Mouse (Mus musculus) kidney, embryonic 16.5 days (tissue): ENCODE measurements around the gene Vps39. TPM values are rescaled to one million over a fixed set of nuclear protein-coding genes. Genes with fewer than 3 reads are reported as not detected.

ENCODE experiments used
- ATAC-seq: fragments of 200-750 bp; cut with Nextera tagmentation; 2 replicates; pipeline ENCODE4 v1.8.0; 2017; ENCODE audit warnings: moderate TSS enrichment; ENCODE audit not compliant: low FRiP score, low TSS enrichment
- H3K27ac ChIP-seq: fragments of 300-500 bp; sonication (generic); 2 replicates; pipeline ENCODE4 v1.5.1; 2014; ENCODE audit warnings: low read length
- H3K27me3 ChIP-seq: fragments of 300-500 bp; sonication (generic); 2 replicates; pipeline ENCODE4 v1.6.1; 2014; ENCODE audit warnings: low read length, control low read depth, mixed read lengths; ENCODE audit not compliant: insufficient read depth
- H3K36me3 ChIP-seq: fragments of 300-500 bp; sonication (generic); 2 replicates; pipeline ENCODE4 v1.6.1; 2014; ENCODE audit warnings: low read length, control low read depth, mixed read lengths; ENCODE audit not compliant: insufficient read depth
- H3K4me1 ChIP-seq: fragments of 300-500 bp; sonication (generic); 2 replicates; pipeline ENCODE4 v1.6.1; 2014; ENCODE audit warnings: low read length, control low read depth, mixed read lengths; ENCODE audit not compliant: insufficient read depth
- H3K4me2 ChIP-seq: fragments of 300-500 bp; sonication (generic); replicated peaks from 2 replicates; pipeline ENCODE4 v1.6.1; 2014; ENCODE audit warnings: low read depth, low read length
- H3K4me3 ChIP-seq: fragments of 300-500 bp; sonication (generic); 2 replicates; pipeline ENCODE4 v1.5.1; 2014; ENCODE audit warnings: mild to moderate bottlenecking, low read length
- H3K9ac ChIP-seq: fragments of 300-500 bp; sonication (generic); replicated peaks from 2 replicates; pipeline ENCODE4 v1.6.1; 2014; ENCODE audit warnings: low read length
- H3K9me3 ChIP-seq: fragments of 300-500 bp; sonication (generic); 2 replicates; pipeline ENCODE4 v1.6.1; 2016; ENCODE audit warnings: low read length, control low read depth
- WGBS: fragments of 180-500 bp; shearing (Covaris S2); extraction: QIAGEN DNeasy Blood & Tissue Kit; methylation state at CpG from one replicate; pipeline ENCODE4 v1.1.7; 2014; 5-methylcytosine and 5-hydroxymethylcytosine counted together
- polyA plus RNA-seq: library from polyadenylated mRNA; unstranded; fragments of >200 nt; fragmentation: Nextera tagmentation; extraction: Ambion mirVana; gene quantifications from 2 replicates; pipeline ENCODE4 v1.2.1, GENCODE M21; 2015

Gene Vps39
- 22.7 and 26.1 TPM in 2 replicates for polyA plus RNA-seq

GRCm38 (mm10) chr2:120352682-120353646 lies at the start of gene Vps39:
Vps39 (minus strand) TSS chr2:120353137.
- Histone ChIP-seq H3K4me3 (peak within 1 kb of the TSS; percentile 89), H3K36me3 (peaks cover 25% of the 10 kb centered on the region), H3K27me3 (no peaks in the 10 kb centered on the region), H3K9me3 (no peaks in the 10 kb centered on the region), H3K4me2 (peak within 1 kb of the TSS; percentile 57), H3K27ac (peak within 1 kb of the TSS; percentile 79), H3K4me1 (peaks cover 7% of the 10 kb centered on the region; the same call in 1 of the 2 replicates), H3K9ac (peak within 1 kb of the TSS; percentile 86)
- ATAC-seq: peak; percentile 98
- 12% methylated on average over 44 of the region's 44 CpGs for WGBS

GRCm38 (mm10) chr2:120397951-120398350 lies 45.0 kb upstream of the Vps39 start:
- peaks cover 16% of the 10 kb centered on the region for H3K36me3 ChIP-seq
- WGBS: 92% methylated on average over 1 of the region's 1 CpGs
- H3K27me3 ChIP-seq: no peaks in the 10 kb centered on the region
- H3K4me1 ChIP-seq: peaks cover 7% of the 10 kb centered on the region
- ATAC-seq: no peak
- no peak overlapping the region for H3K9ac ChIP-seq
- H3K9me3 ChIP-seq: no peaks in the 10 kb centered on the region
- H3K4me3 ChIP-seq: no peak overlapping the region
- no peak overlapping the region for H3K27ac ChIP-seq
- H3K4me2 ChIP-seq: no peak overlapping the region

GRCm38 (mm10) chr2:120392406-120392805 lies 39.5 kb upstream of the Vps39 start:
- Histone ChIP-seq H3K4me3 (no peak overlapping the region), H3K27ac (no peak overlapping the region), H3K4me2 (no peak overlapping the region), H3K9ac (no peak overlapping the region), H3K9me3 (no peaks in the 10 kb centered on the region), H3K36me3 (peaks cover 37% of the 10 kb centered on the region), H3K4me1 (no peaks in the 10 kb centered on the region), H3K27me3 (no peaks in the 10 kb centered on the region)
- ATAC-seq: no peak

- 97% methylated on average over 1 of the region's 1 CpGs for WGBS
- Histone ChIP-seq H3K36me3 (peaks cover 39% of the 10 kb centered on the region), H3K9me3 (no peaks in the 10 kb centered on the region), H3K9ac (no peak overlapping the region), H3K4me2 (no peak overlapping the region), H3K4me3 (no peak overlapping the region), H3K27me3 (no peaks in the 10 kb centered on the region), H3K4me1 (no peaks in the 10 kb centered on the region), H3K27ac (no peak overlapping the region)
- ATAC-seq: no peak
Observed at GRCm38 (mm10) chr2:120390934-120391333, 38.0 kb upstream of the Vps39 start.

- Histone ChIP-seq H3K4me3 (no peak overlapping the region), H3K9me3 (no peaks in the 10 kb centered on the region), H3K27me3 (no peaks in the 10 kb centered on the region), H3K4me2 (no peak overlapping the region), H3K9ac (no peak overlapping the region), H3K4me1 (no peaks in the 10 kb centered on the region), H3K27ac (no peak overlapping the region), H3K36me3 (peaks cover 38% of the 10 kb centered on the region)
- no peak for ATAC-seq
- 85% methylated on average over 3 of the region's 3 CpGs for WGBS
Observed at GRCm38 (mm10) chr2:120389376-120389775, 36.4 kb upstream of the Vps39 start.

GRCm38 (mm10) chr2:120387291-120387690 lies 34.4 kb upstream of the Vps39 start:
- H3K27me3 ChIP-seq: no peaks in the 10 kb centered on the region

GRCm38 (mm10) chr2:120386264-120386663 lies 33.3 kb upstream of the Vps39 start:
- 91% methylated on average over 1 of the region's 1 CpGs for WGBS
- Histone ChIP-seq H3K9ac (no peak overlapping the region), H3K36me3 (peaks cover 39% of the 10 kb centered on the region), H3K9me3 (no peaks in the 10 kb centered on the region), H3K27ac (no peak overlapping the region), H3K27me3 (no peaks in the 10 kb centered on the region), H3K4me3 (no peak overlapping the region), H3K4me1 (no peaks in the 10 kb centered on the region), H3K4me2 (no peak overlapping the region)
- ATAC-seq: no peak

More at GRCm38 (mm10) chr2:120387291-120387690, 34.4 kb upstream of the Vps39 start:
- H3K4me3 ChIP-seq: no peak overlapping the region
- no peak overlapping the region for H3K4me2 ChIP-seq
- H3K4me1 ChIP-seq: no peaks in the 10 kb centered on the region
- H3K9ac ChIP-seq: no peak overlapping the region
- H3K36me3 ChIP-seq: peaks cover 34% of the 10 kb centered on the region
- 98% methylated on average over 1 of the region's 1 CpGs for WGBS
- no peaks in the 10 kb centered on the region for H3K9me3 ChIP-seq
- ATAC-seq: no peak
- no peak overlapping the region for H3K27ac ChIP-seq

GRCm38 (mm10) chr2:120373858-120374257 lies 20.9 kb upstream of the Vps39 start:
- no peak for ATAC-seq
- WGBS: 89% methylated on average over 4 of the region's 4 CpGs
- H3K36me3 ChIP-seq: peaks cover 51% of the 10 kb centered on the region
- H3K4me1 ChIP-seq: no peaks in the 10 kb centered on the region
- H3K27me3 ChIP-seq: no peaks in the 10 kb centered on the region
- no peak overlapping the region for H3K27ac ChIP-seq
- H3K4me2 ChIP-seq: no peak overlapping the region
- H3K9ac ChIP-seq: no peak overlapping the region
- no peak overlapping the region for H3K4me3 ChIP-seq
- no peaks in the 10 kb centered on the region for H3K9me3 ChIP-seq

- Histone ChIP-seq H3K27ac (no peak overlapping the region), H3K36me3 (peaks cover 53% of the 10 kb centered on the region), H3K4me2 (no peak overlapping the region), H3K9me3 (no peaks in the 10 kb centered on the region), H3K27me3 (no peaks in the 10 kb centered on the region), H3K4me1 (no peaks in the 10 kb centered on the region), H3K4me3 (no peak overlapping the region), H3K9ac (no peak overlapping the region)
- 97% methylated on average over 4 of the region's 4 CpGs for WGBS
- ATAC-seq: no peak
Observed at GRCm38 (mm10) chr2:120367416-120368207, 14.7 kb upstream of the Vps39 start.
